Comparison of ENCODE assay signal across 8 mouse cellular contexts in genomic region chr13:72623926-72624846, GRCm38 (mm10). TPM values are rescaled to one million over a fixed set of nuclear protein-coding genes. Genes with fewer than 3 reads are reported as not detected.
DNase-seq lines count a peak whose midpoint lies in the region; ATAC-seq lines count a peak whose summit lies in the region.

No protein-coding gene starts in this region.

- under 1% methylated on average over 46 of the region's 46 CpGs for WGBS in hindbrain, embryonic 15.5 days
- WGBS in liver, embryonic 15.5 days (ENCODE audit: insufficient replicate concordance): 2% methylated on average over 46 of the region's 46 CpGs

- peaks cover 45% of the 10 kb centered on the region for H3K27me3 ChIP-seq in hindbrain, embryonic 15.5 days
- H3K27me3 ChIP-seq in liver, embryonic 15.5 days: peaks cover 86% of the 10 kb centered on the region

- peak overlapping the region; percentile 18; the same call in 1 of the 2 replicates for H3K9ac ChIP-seq in hindbrain, embryonic 15.5 days
- no peak overlapping the region for H3K9ac ChIP-seq in liver, embryonic 15.5 days

- H3K4me2 ChIP-seq in hindbrain, embryonic 15.5 days: peak overlapping the region; percentile 77
- peak overlapping the region; percentile 48 for H3K4me2 ChIP-seq in liver, embryonic 15.5 days

- H3K27ac ChIP-seq in hindbrain, embryonic 15.5 days (replicated peaks): peak overlapping the region; percentile 42
- no peak overlapping the region for H3K27ac ChIP-seq in liver, embryonic 15.5 days (replicated peaks)

- peak; percentile 25 for DNase-seq in adrenal gland, postnatal 14 days
- DNase-seq in adrenal gland, adult 18-20 months (ENCODE audit: low spot score in 2 of 2): no peak
- DNase-seq in embryo, embryonic 9.5 days (ENCODE audit: extremely low spot score): peak; percentile 73
- DNase-seq in retina, postnatal 1 day: peak; percentile 56
- no peak for DNase-seq in urinary bladder, postnatal 36 days (ENCODE audit: low spot score in 2 of 2)
- DNase-seq in cerebellum, adult 18-20 months: no peak

- peak overlapping the region; percentile 29 for H3K4me3 ChIP-seq in hindbrain, embryonic 15.5 days
- H3K4me3 ChIP-seq in liver, embryonic 15.5 days (replicated peaks): peak overlapping the region; percentile 21

- no peak for ATAC-seq in hindbrain, embryonic 15.5 days (ENCODE audit: low FRiP score, low read depth)
- no peak for ATAC-seq in liver, embryonic 15.5 days (ENCODE audit: insufficient read depth)

- H3K36me3 ChIP-seq in hindbrain, embryonic 15.5 days: no peaks in the 10 kb centered on the region
- H3K36me3 ChIP-seq in liver, embryonic 15.5 days (replicated peaks): no peaks in the 10 kb centered on the region

- no peaks in the 10 kb centered on the region for H3K9me3 ChIP-seq in hindbrain, embryonic 15.5 days
- H3K9me3 ChIP-seq in liver, embryonic 15.5 days (replicated peaks): no peaks in the 10 kb centered on the region

- H3K4me1 ChIP-seq in hindbrain, embryonic 15.5 days (replicated peaks): peaks cover 32% of the 10 kb centered on the region
- peaks cover 15% of the 10 kb centered on the region; the same call in 1 of the 2 replicates for H3K4me1 ChIP-seq in liver, embryonic 15.5 days (replicated peaks)

RNA-seq across cellular contexts. Expression of gene Irx2, which starts 4.4 kb away (rescaled TPM):
- 0.41 and 0.45 TPM in 2 replicates for total RNA-seq in adrenal gland, postnatal 14 days (2021)
- total RNA-seq in adrenal gland, adult 18-20 months (2021): under 1 TPM; 0.27 to 0.32 TPM
- 34.6 and 37.3 TPM in 2 replicates for polyA plus RNA-seq in hindbrain, embryonic 15.5 days (2015; fragmentation: Nextera tagmentation; extraction: Ambion mirVana)
- polyA plus RNA-seq in liver, embryonic 15.5 days (2015; fragmentation: Nextera tagmentation; extraction: Ambion mirVana): not detected in 2 replicates

Comparison
In these comparisons a context has a peak if more than half of its experiments do, and no peak if none do; other contexts are left out.
1. DNase-seq: peak in adrenal gland, postnatal 14 days (single experiment), embryo, embryonic 9.5 days (single experiment) and retina, postnatal 1 day (single experiment); none in adrenal gland, adult 18-20 months (0 of 2), urinary bladder, postnatal 36 days (0 of 2) and cerebellum, adult 18-20 months (0 of 2).